Mouse (Mus musculus): Measurements from ENCODE around the gene Jak1. TPM values are rescaled to one million over a fixed set of nuclear protein-coding genes. Genes with fewer than 3 reads are reported as not detected.
"Not testable (repeated sequence)": the region's sequence is repeated elsewhere in the genome, so short reads cannot be mapped to it uniquely, and the experiment has no call there.

The Jak1 gene
- polyA plus RNA-seq, 1 experiment from 2014 or later = 42.3 TPM

DNA sequence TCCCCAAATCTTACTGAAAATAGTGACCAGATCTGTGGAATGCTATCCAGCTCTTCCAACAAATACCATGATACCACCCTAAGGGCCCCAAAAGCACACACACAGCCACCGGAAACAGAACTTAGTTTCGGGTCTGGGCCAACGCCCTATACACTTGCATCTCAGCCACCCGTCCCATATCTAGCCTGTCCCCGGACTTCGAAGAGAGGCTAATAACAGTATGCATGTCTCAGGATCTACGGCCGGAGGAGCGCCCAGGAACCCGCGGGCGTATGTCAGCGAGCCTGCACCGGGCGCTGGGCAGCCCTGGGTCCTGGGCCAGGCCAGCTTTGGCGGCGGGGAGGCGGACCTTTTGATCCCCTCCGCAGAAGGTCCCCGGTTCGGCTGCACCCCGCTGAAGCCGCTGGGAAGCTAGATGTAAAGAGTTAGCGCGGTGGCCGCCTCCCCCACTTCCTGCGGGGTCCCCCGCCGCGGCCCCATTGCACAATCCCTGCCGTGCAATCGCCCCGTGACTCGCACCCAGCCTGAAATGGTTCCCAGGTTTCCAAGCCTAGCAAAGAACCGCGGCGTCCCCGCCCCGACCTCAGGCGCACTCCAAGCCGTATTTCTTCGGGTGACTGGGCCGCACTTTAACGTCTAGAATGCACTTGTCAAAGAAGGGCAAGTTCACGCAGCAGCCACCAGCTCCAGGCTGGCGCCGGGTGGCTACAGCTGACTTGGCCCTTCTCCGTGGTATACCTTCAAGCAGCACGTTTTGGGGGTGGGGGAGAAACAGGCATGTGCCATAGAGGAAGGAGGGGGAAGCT is 27.9 kb upstream of the Jak1 start:
- Histone ChIP-seq H3K4me3 (peak overlapping the region; percentile 55), H3K4me1 (peaks cover 27% of the 10 kb centered on the region), H3K9me3 (replicated peaks) (no peaks in the 10 kb centered on the region), H3K27ac (replicated peaks) (no peak overlapping the region; the same call in 1 of the 2 replicates), H3K36me3 (no peaks in the 10 kb centered on the region), H3K27me3 (ENCODE audit: low read depth, poor library complexity, severe bottlenecking) (peaks cover 88% of the 10 kb centered on the region)
- under 1% methylated on average over 49 of the region's 49 CpGs for whole genome bisulfite sequencing
- DNase-seq (ENCODE audit: low spot score) = peak; percentile 57

DNA sequence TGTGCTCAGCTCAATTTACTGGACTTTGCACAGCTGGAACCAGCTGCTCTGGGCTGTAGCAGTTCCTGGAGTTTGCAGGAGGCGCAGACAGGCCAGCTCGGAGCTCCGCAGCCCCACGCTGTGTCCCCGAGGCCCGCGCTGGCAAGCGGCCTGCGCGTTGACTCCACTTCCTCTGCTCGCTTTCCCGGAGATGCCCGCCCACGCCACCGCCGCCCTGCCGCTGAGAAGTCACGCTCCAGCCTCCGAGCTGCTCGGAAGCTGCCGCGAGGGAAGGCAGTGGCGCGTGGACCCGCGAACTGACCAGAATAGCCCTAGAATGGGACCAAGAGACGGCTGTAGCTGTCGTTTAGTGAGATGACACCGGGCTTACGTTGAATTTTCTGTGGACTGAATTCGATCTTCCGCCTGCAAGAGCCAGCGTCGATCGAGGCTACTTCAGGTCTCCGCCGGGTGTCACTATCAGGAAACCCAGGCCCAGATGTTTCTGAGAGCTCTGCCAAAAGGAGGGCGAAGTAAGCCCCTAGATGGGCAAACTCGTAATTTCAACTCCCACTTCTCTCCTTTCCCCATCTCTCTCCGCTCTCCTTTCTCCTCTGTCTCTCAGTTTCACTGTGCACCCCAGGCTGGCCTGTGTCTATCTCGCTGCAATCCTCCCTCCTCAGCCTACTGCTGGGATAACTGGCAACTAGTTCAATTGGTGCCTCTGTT is 27.1 kb upstream of the Jak1 start:
- Histone ChIP-seq H3K4me3 (peak overlapping the region; percentile 55), H3K27ac (replicated peaks) (peak overlapping the region; percentile 52; the same call in 1 of the 2 replicates), H3K9me3 (replicated peaks) (no peaks in the 10 kb centered on the region), H3K27me3 (ENCODE audit: low read depth, poor library complexity, severe bottlenecking) (peaks cover 92% of the 10 kb centered on the region), H3K4me1 (peaks cover 27% of the 10 kb centered on the region), H3K36me3 (no peaks in the 10 kb centered on the region)
- DNase-seq (ENCODE audit: low spot score) = peak; percentile 74
- WGBS = 1% methylated on average over 41 of the region's 41 CpGs

DNA sequence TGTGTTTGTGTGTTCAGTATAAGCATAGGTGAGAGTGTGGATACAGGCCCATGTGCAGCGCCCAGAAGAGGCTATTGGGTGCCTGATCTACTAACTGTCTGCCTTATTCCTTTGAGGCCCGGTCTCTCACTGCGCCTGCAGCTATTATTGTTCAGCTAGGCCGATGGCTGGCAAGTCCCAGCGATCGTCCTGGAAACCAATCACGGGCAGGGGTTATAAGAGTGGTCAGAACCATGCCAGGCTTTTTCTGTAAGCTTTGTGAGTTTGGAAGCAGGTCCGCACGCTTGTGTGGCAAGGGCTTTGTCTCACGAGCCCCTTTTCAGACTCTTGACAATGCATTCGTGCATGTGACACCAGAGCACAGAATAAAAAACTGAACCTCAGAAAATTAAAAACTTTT is 23.2 kb upstream of the Jak1 start:
- no peaks in the 10 kb centered on the region for H3K36me3 ChIP-seq
- no peak for DNase-seq (ENCODE audit: low spot score)
- H3K4me1 ChIP-seq = peaks cover 24% of the 10 kb centered on the region
- 66% methylated on average over 11 of the region's 11 CpGs for WGBS
- no peaks in the 10 kb centered on the region for H3K9me3 ChIP-seq (replicated peaks)
- no peak overlapping the region for H3K27ac ChIP-seq (replicated peaks)
- no peak overlapping the region for H3K4me3 ChIP-seq
- H3K27me3 ChIP-seq (ENCODE audit: low read depth, poor library complexity, severe bottlenecking) = peaks cover 69% of the 10 kb centered on the region

DNA sequence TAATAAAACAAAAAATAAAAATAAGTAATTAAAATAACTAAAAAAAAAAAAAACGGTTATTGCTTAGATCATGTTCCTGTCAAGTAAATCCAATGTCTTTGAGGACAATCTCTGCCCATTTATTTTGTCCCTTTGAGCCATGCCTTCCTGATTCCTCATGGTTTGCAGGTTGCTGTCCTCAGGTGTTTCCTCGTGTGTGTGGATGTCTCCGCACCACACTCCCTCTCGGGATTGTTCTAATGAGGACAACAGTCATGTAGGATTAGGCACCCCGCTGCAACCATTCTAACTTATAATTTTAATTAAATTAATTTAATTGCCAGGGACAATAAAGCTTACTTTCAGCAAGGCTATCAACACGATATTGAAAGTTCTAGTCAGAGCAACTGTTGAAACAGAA is 21.5 kb upstream of the Jak1 start:
- DNase-seq (ENCODE audit: low spot score) = no peak
- Histone ChIP-seq H3K9me3 (replicated peaks) (no peaks in the 10 kb centered on the region), H3K27me3 (ENCODE audit: low read depth, poor library complexity, severe bottlenecking) (peaks cover 52% of the 10 kb centered on the region), H3K4me3 (no peak overlapping the region), H3K36me3 (no peaks in the 10 kb centered on the region), H3K4me1 (peaks cover 8% of the 10 kb centered on the region), H3K27ac (replicated peaks) (no peak overlapping the region)
- 83% methylated on average over 6 of the region's 6 CpGs for WGBS

- DNase-seq (ENCODE audit: low spot score) = no peak
- Histone ChIP-seq H3K9me3 (replicated peaks) (no peaks in the 10 kb centered on the region), H3K4me1 (peaks cover 14% of the 10 kb centered on the region), H3K4me3 (no peak overlapping the region), H3K27me3 (ENCODE audit: low read depth, poor library complexity, severe bottlenecking) (peaks cover 46% of the 10 kb centered on the region), H3K36me3 (no peaks in the 10 kb centered on the region), H3K27ac (replicated peaks) (no peak overlapping the region)
- 65% methylated on average over 2 of the region's 2 CpGs for WGBS
Measured at GRCm38 (mm10) chr4:101285906-101286432, 20.9 kb upstream of the Jak1 start.

GRCm38 (mm10) chr4:101283938-101284337 is 18.9 kb upstream of the Jak1 start:
- peaks cover 25% of the 10 kb centered on the region for H3K27me3 ChIP-seq (ENCODE audit: low read depth, poor library complexity, severe bottlenecking)
- H3K27ac ChIP-seq (replicated peaks) = no peak overlapping the region
- H3K4me1 ChIP-seq = peaks cover 12% of the 10 kb centered on the region
- 76% methylated on average over 4 of the region's 4 CpGs for WGBS
- no peak for DNase-seq (ENCODE audit: low spot score)
- H3K9me3 ChIP-seq (replicated peaks) = no peaks in the 10 kb centered on the region
- no peaks in the 10 kb centered on the region for H3K36me3 ChIP-seq
- no peak overlapping the region for H3K4me3 ChIP-seq

GRCm38 (mm10) chr4:101282237-101282636 is 17.2 kb upstream of the Jak1 start:
- 78% methylated on average over 1 of the region's 1 CpGs for WGBS
- DNase-seq (ENCODE audit: low spot score) = no peak

GRCm38 (mm10) chr4:101280119-101280518 is 15.0 kb upstream of the Jak1 start:
- DNase-seq (ENCODE audit: low spot score) = no peak
- H3K4me3 ChIP-seq = no peak overlapping the region
- peaks cover 6% of the 10 kb centered on the region; the same call in 1 of the 2 replicates for H3K4me1 ChIP-seq
- no peaks in the 10 kb centered on the region for H3K9me3 ChIP-seq (replicated peaks)
- no peak overlapping the region for H3K27ac ChIP-seq (replicated peaks)
- H3K36me3 ChIP-seq = no peaks in the 10 kb centered on the region
- H3K27me3 ChIP-seq (ENCODE audit: low read depth, poor library complexity, severe bottlenecking) = 0 out of 2 replicates have a peak, but pooled peaks cover 8% of the 10 kb centered on the region
- 86% methylated on average over 2 of the region's 2 CpGs for whole genome bisulfite sequencing

More at GRCm38 (mm10) chr4:101282237-101282636, 17.2 kb upstream of the Jak1 start:
- no peaks in the 10 kb centered on the region for H3K9me3 ChIP-seq (replicated peaks)
- peaks cover 14% of the 10 kb centered on the region; the same call in 1 of the 2 replicates for H3K27me3 ChIP-seq (ENCODE audit: low read depth, poor library complexity, severe bottlenecking)
- peaks cover 6% of the 10 kb centered on the region; the same call in 1 of the 2 replicates for H3K4me1 ChIP-seq
- H3K27ac ChIP-seq (replicated peaks) = no peak overlapping the region
- H3K4me3 ChIP-seq = no peak overlapping the region
- no peaks in the 10 kb centered on the region for H3K36me3 ChIP-seq

DNA sequence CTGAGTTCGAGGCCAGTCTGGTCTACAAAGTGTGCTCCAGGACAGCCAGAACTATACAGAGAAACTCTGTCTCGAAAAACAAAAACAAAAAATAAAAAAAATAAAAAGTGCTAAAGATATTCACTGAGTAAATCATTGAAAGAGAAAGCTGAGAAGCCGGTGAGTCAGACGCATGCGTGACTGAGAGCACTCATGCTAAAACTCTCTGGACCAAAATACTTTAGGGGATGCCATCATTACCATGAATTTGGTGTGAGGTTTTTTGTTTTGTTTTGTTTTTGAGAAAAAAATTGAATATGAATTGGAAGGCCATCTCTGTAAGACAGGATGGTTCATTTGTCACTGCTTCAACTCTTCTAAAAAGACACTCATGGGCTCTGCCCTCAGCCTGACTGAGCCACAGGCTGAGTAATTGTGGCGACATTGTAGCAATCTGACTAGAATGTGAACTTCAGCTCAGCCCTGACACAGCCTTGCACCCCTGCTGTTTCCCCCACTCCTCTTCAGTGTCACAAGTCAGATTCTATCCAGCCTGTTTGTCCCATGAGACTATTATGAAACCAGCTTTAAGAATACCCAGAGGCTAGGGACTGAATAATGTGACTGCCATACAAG is 11.5 kb upstream of the Jak1 start:
- Histone ChIP-seq H3K4me3 (no peak overlapping the region), H3K36me3 (no peaks in the 10 kb centered on the region), H3K4me1 (peaks cover 6% of the 10 kb centered on the region; the same call in 1 of the 2 replicates), H3K9me3 (replicated peaks) (no peaks in the 10 kb centered on the region), H3K27ac (replicated peaks) (no peak overlapping the region), H3K27me3 (ENCODE audit: low read depth, poor library complexity, severe bottlenecking) (no peaks in the 10 kb centered on the region)
- DNase-seq (ENCODE audit: low spot score) = no peak
- 83% methylated on average over 6 of the region's 6 CpGs for WGBS

DNA sequence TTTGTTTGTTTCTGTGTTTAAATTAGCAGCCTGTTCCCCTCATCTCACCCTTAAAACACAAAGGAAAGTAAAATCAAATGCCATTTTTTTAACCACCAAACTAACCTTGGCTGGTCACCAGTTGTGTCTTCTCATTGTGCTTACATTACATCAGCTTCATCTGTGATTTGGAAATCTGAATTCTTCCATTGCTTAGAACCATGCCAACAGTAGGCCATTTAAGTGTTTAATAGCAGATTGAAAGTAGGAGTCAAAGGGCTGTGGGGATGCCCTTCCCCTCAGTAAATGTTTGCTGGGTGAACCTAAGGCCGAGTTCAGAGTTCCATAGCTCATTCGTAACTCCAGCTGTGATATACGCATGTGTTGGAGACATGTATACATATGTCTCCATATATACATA is 10.8 kb upstream of the Jak1 start:
- no peaks in the 10 kb centered on the region for H3K27me3 ChIP-seq (ENCODE audit: low read depth, poor library complexity, severe bottlenecking)
- H3K4me1 ChIP-seq = no peaks in the 10 kb centered on the region
- WGBS = 90% methylated on average over 3 of the region's 3 CpGs
- no peak for DNase-seq (ENCODE audit: low spot score)
- no peaks in the 10 kb centered on the region for H3K36me3 ChIP-seq
- no peak overlapping the region for H3K27ac ChIP-seq (replicated peaks)
- H3K9me3 ChIP-seq (replicated peaks) = no peaks in the 10 kb centered on the region
- H3K4me3 ChIP-seq = no peak overlapping the region

GRCm38 (mm10) chr4:101270734-101271133 is 5.7 kb upstream of the Jak1 start:
- Histone ChIP-seq H3K27me3 (ENCODE audit: low read depth, poor library complexity, severe bottlenecking) (no peaks in the 10 kb centered on the region), H3K4me1 (peaks cover 2% of the 10 kb centered on the region; the same call in 1 of the 2 replicates), H3K27ac (replicated peaks) (no peak overlapping the region), H3K4me3 (no peak overlapping the region), H3K36me3 (no peaks in the 10 kb centered on the region), H3K9me3 (replicated peaks) (no peaks in the 10 kb centered on the region)
- WGBS = 85% methylated on average over 3 of the region's 3 CpGs
- no peak for DNase-seq (ENCODE audit: low spot score)

- H3K9me3 ChIP-seq (replicated peaks); H3K36me3 ChIP-seq; H3K4me3 ChIP-seq; DNase-seq (ENCODE audit: low spot score); H3K27ac ChIP-seq (replicated peaks); H3K27me3 ChIP-seq (ENCODE audit: low read depth, poor library complexity, severe bottlenecking): not testable (repeated sequence)
- peaks cover 18% of the 10 kb centered on the region for H3K4me1 ChIP-seq
- 82% methylated on average over 1 of the region's 1 CpGs for WGBS
Measured at GRCm38 (mm10) chr4:101268506-101268905, 3.4 kb upstream of the Jak1 start.

Data from midbrain, embryonic 10.5 days (tissue).